Mouse (Mus musculus) intestine, embryonic 14.5 days (tissue): ENCODE results near the gene Maneal. TPM values are rescaled to one million over a fixed set of nuclear protein-coding genes. Genes with fewer than 3 reads are reported as not detected.
A peak's percentile ranks its signal among the peaks of the same experiment; 100 is the strongest.

ENCODE experiments used
- ATAC-seq: fragments of 200-750 bp; cut with Nextera tagmentation; replicated peaks from 2 replicates; pipeline ENCODE4 v1.8.0; 2017; ENCODE audit warnings: low read depth, moderate number of reproducible peaks, moderate TSS enrichment, moderate library complexity; ENCODE audit not compliant: low FRiP score, low TSS enrichment
- DNase-seq: peaks from one replicate; pipeline ENCODE4 v3.0.0-alpha.2; 2018; ENCODE audit warnings: low spot score
- H3K27ac ChIP-seq: fragments of 300-500 bp; sonication (generic); 2 replicates; pipeline ENCODE4 v1.5.1; 2014; ENCODE audit warnings: low read depth, mild to moderate bottlenecking, control low read depth
- H3K27me3 ChIP-seq: fragments of 300-500 bp; sonication (generic); replicated peaks from 2 replicates; pipeline ENCODE4 v1.6.1; 2014; ENCODE audit warnings: low read length, control low read depth; ENCODE audit not compliant: control insufficient read depth, insufficient read depth
- H3K36me3 ChIP-seq: fragments of 300-500 bp; sonication (generic); 2 replicates; pipeline ENCODE4 v1.6.1; 2014; ENCODE audit warnings: low read length, control low read depth; ENCODE audit not compliant: control insufficient read depth, insufficient read depth
- H3K4me1 ChIP-seq: fragments of 300-500 bp; sonication (generic); replicated peaks from 2 replicates; pipeline ENCODE4 v1.6.1; 2014; ENCODE audit warnings: low read length, control low read depth, mixed read lengths; ENCODE audit not compliant: control insufficient read depth, insufficient read depth
- H3K4me2 ChIP-seq: fragments of 300-500 bp; sonication (generic); 2 replicates; pipeline ENCODE4 v1.6.1; 2014; ENCODE audit warnings: low read length
- H3K4me3 ChIP-seq: fragments of 300-500 bp; sonication (generic); 2 replicates; pipeline ENCODE4 v1.5.1; 2014; ENCODE audit warnings: low read depth, low read length, control low read depth, mixed read lengths
- H3K9ac ChIP-seq: fragments of 300-500 bp; sonication (generic); 2 replicates; pipeline ENCODE4 v1.6.1; 2014; ENCODE audit warnings: mild to moderate bottlenecking, low read length
- H3K9me3 ChIP-seq: fragments of 300-500 bp; sonication (generic); 2 replicates; pipeline ENCODE4 v1.6.1; 2016; ENCODE audit warnings: low read length, control low read depth; ENCODE audit not compliant: control insufficient read depth
- WGBS: fragments of 180-500 bp; shearing (Covaris S2); extraction: QIAGEN DNeasy Blood & Tissue Kit; methylation state at CpG from one replicate; pipeline ENCODE4 v1.1.7; 2014; 5-methylcytosine and 5-hydroxymethylcytosine counted together
- polyA plus RNA-seq: library from polyadenylated mRNA; unstranded; fragments of >200 nt; fragmentation: Nextera tagmentation; extraction: Ambion mirVana; gene quantifications from 2 replicates; pipeline ENCODE4 v1.2.1, GENCODE M21; 2014

Maneal gene
- polyA plus RNA-seq, 1 experiment from 2014 or later: 1.5 TPM

- H3K27ac ChIP-seq: no peak overlapping the region
- H3K4me1 ChIP-seq: no peaks in the 10 kb centered on the region
- no peak overlapping the region for H3K9ac ChIP-seq
- H3K4me3 ChIP-seq: no peak overlapping the region
- WGBS: 94% methylated on average over 10 of the region's 10 CpGs
- H3K36me3 ChIP-seq: peaks cover 43% of the 10 kb centered on the region
- no peaks in the 10 kb centered on the region for H3K9me3 ChIP-seq
- DNase-seq (no peak), ATAC-seq (no peak)
- no peaks in the 10 kb centered on the region for H3K27me3 ChIP-seq
- H3K4me2 ChIP-seq: no peak overlapping the region
Observed at GRCm38 (mm10) chr4:124832796-124833195, 29.2 kb downstream of the Maneal start.

- no peaks in the 10 kb centered on the region for H3K27me3 ChIP-seq
- no peaks in the 10 kb centered on the region for H3K4me1 ChIP-seq
- H3K27ac ChIP-seq: no peak overlapping the region
- no peak overlapping the region for H3K9ac ChIP-seq
- H3K9me3 ChIP-seq: no peaks in the 10 kb centered on the region
- no peak for DNase-seq
- WGBS: 70% methylated on average over 5 of the region's 5 CpGs
- ATAC-seq: no peak
- H3K4me2 ChIP-seq: no peak overlapping the region
- H3K36me3 ChIP-seq: peaks cover 46% of the 10 kb centered on the region
- H3K4me3 ChIP-seq: no peak overlapping the region
Observed at GRCm38 (mm10) chr4:124829671-124830070, 32.3 kb downstream of the Maneal start.

- 94% methylated on average over 21 of the region's 21 CpGs for WGBS
- ATAC-seq: no peak
- Histone ChIP-seq H3K9ac (no peak overlapping the region), H3K9me3 (no peaks in the 10 kb centered on the region), H3K36me3 (peaks cover 71% of the 10 kb centered on the region), H3K27me3 (no peaks in the 10 kb centered on the region), H3K4me1 (no peaks in the 10 kb centered on the region), H3K4me3 (no peak overlapping the region), H3K4me2 (no peak overlapping the region), H3K27ac (no peak overlapping the region)
- no peak for DNase-seq
Observed at GRCm38 (mm10) chr4:124825371-124825965, 36.5 kb downstream of the Maneal start.

GRCm38 (mm10) chr4:124824967-124825366 is 37.0 kb downstream of the Maneal start:
- Histone ChIP-seq H3K9me3 (no peaks in the 10 kb centered on the region), H3K4me1 (no peaks in the 10 kb centered on the region), H3K36me3 (peaks cover 72% of the 10 kb centered on the region), H3K27ac (no peak overlapping the region), H3K27me3 (no peaks in the 10 kb centered on the region), H3K4me3 (no peak overlapping the region), H3K9ac (no peak overlapping the region), H3K4me2 (no peak overlapping the region)
- no peak for DNase-seq
- WGBS: 92% methylated on average over 6 of the region's 6 CpGs
- ATAC-seq: no peak

- Histone ChIP-seq H3K36me3 (peaks cover 47% of the 10 kb centered on the region), H3K4me2 (no peak overlapping the region), H3K27me3 (no peaks in the 10 kb centered on the region), H3K4me1 (no peaks in the 10 kb centered on the region), H3K27ac (no peak overlapping the region), H3K4me3 (no peak overlapping the region), H3K9me3 (no peaks in the 10 kb centered on the region), H3K9ac (no peak overlapping the region)
- ATAC-seq: no peak
- WGBS: 88% methylated on average over 4 of the region's 4 CpGs
- no peak for DNase-seq
Observed at GRCm38 (mm10) chr4:124818832-124819231, 43.1 kb downstream of the Maneal start.

- no peak overlapping the region for H3K4me2 ChIP-seq
- 28% methylated on average over 6 of the region's 6 CpGs for WGBS
- no peaks in the 10 kb centered on the region for H3K9me3 ChIP-seq
- H3K27ac ChIP-seq: no peak overlapping the region
- no peak overlapping the region for H3K4me3 ChIP-seq
- no peaks in the 10 kb centered on the region for H3K4me1 ChIP-seq
- ATAC-seq (peak; percentile 82), DNase-seq (peak; percentile 61)
- H3K36me3 ChIP-seq: peaks cover 37% of the 10 kb centered on the region
- H3K27me3 ChIP-seq: no peaks in the 10 kb centered on the region
- H3K9ac ChIP-seq: no peak overlapping the region
Observed at GRCm38 (mm10) chr4:124817803-124818202, 44.2 kb downstream of the Maneal start.

GRCm38 (mm10) chr4:124815901-124816300 is 46.1 kb downstream of the Maneal start:
- Histone ChIP-seq H3K4me2 (no peak overlapping the region), H3K4me1 (no peaks in the 10 kb centered on the region), H3K27ac (no peak overlapping the region), H3K9me3 (no peaks in the 10 kb centered on the region), H3K4me3 (no peak overlapping the region), H3K36me3 (peaks cover 24% of the 10 kb centered on the region), H3K9ac (no peak overlapping the region), H3K27me3 (no peaks in the 10 kb centered on the region)
- DNase-seq (no peak), ATAC-seq (no peak)
- WGBS: 93% methylated on average over 11 of the region's 11 CpGs

GRCm38 (mm10) chr4:124811347-124811975 is 50.5 kb downstream of the Maneal start:
- H3K9me3 ChIP-seq: no peaks in the 10 kb centered on the region
- no peak for ATAC-seq
- H3K9ac ChIP-seq: no peak overlapping the region
- no peak for DNase-seq
- H3K27me3 ChIP-seq: no peaks in the 10 kb centered on the region
- no peak overlapping the region for H3K27ac ChIP-seq
- H3K4me2 ChIP-seq: no peak overlapping the region
- WGBS: 71% methylated on average over 9 of the region's 9 CpGs
- H3K36me3 ChIP-seq: peaks cover 31% of the 10 kb centered on the region
- no peaks in the 10 kb centered on the region for H3K4me1 ChIP-seq
- H3K4me3 ChIP-seq: no peak overlapping the region

- Histone ChIP-seq H3K27ac (no peak overlapping the region), H3K4me3 (no peak overlapping the region), H3K4me2 (no peak overlapping the region), H3K27me3 (no peaks in the 10 kb centered on the region), H3K9me3 (no peaks in the 10 kb centered on the region), H3K36me3 (peaks cover 41% of the 10 kb centered on the region), H3K4me1 (no peaks in the 10 kb centered on the region), H3K9ac (no peak overlapping the region)
- ATAC-seq: no peak
- no peak for DNase-seq
- 87% methylated on average over 7 of the region's 7 CpGs for WGBS
Observed at GRCm38 (mm10) chr4:124810056-124810455, 51.9 kb downstream of the Maneal start.
